Mouse (Mus musculus): ENCODE data around the gene Ccz1. TPM values are rescaled to one million over a fixed set of nuclear protein-coding genes. Genes with fewer than 3 reads are reported as not detected.

Gene Ccz1
- polyA plus RNA-seq, 1 experiment from 2014 or later = 123 TPM

DNA sequence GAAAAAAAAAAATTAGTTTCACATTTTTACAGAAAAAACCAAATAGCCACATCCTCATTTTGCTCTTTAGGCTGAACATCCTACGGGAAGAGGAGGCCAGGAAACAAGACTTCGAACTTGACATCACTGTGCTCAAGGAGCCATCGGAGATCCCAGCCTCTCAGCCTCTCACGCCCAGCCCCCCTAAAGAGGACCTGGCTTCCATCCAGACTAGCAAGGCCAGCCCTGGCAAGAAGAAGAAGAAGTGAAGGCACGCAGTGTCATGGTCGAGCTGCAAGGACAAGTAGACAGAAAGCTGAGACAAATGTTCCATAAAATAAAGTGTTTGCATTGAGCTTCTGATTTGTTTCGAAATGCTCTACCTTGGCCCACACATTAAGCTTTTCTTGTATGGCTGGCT lies 29.3 kb downstream of the Ccz1 start:
- no peak overlapping the region for H3K9ac ChIP-seq (ENCODE audit: low read length)
- peaks cover 13% of the 10 kb centered on the region for H3K36me3 ChIP-seq (ENCODE audit: control insufficient read depth, insufficient read depth, low read length)
- ATAC-seq (ENCODE audit: insufficient read depth, low FRiP score, low TSS enrichment) (no peak), DNase-seq (ENCODE audit: low spot score) (no peak)
- no peak overlapping the region for H3K27ac ChIP-seq (ENCODE audit: low read depth, low read length)
- H3K4me1 ChIP-seq (ENCODE audit: control insufficient read depth, insufficient read depth, low read length) = no peaks in the 10 kb centered on the region
- no peaks in the 10 kb centered on the region for H3K27me3 ChIP-seq (ENCODE audit: control insufficient read depth, insufficient read depth, low read length)
- no peaks in the 10 kb centered on the region for H3K9me3 ChIP-seq (ENCODE audit: control insufficient read depth, low read length)
- H3K4me2 ChIP-seq (ENCODE audit: low read depth) = no peak overlapping the region
- H3K4me3 ChIP-seq (ENCODE audit: low read depth, low read length) = no peak overlapping the region
- 92% methylated on average over 7 of the region's 7 CpGs for WGBS

- Histone ChIP-seq H3K27me3 (ENCODE audit: control insufficient read depth, insufficient read depth, low read length) (no peaks in the 10 kb centered on the region), H3K4me3 (ENCODE audit: low read depth, low read length) (no peak overlapping the region)
Measured at GRCm38 (mm10) chr5:143982361-143982760, 32.3 kb downstream of the Ccz1 start.

DNA sequence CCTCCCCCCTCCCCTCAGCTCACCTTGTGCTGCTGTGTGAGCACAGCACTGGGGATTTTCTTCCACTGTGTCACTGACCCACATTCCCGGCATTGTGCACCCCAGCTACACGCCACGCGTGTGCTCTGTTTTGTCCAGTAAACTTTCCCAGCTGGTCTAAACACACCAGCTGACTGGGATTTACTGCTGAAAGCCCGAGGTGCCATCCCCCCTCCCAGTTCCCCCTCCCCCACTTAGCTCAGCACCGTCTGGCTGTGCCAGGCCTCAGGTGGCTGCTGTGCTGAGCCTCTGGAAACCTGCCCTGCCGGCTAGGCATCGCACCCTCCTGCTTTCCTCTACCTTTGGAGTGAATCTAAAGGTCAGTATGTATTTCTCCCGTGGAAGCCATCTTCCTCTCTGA lies 33.8 kb downstream of the Ccz1 start:
- Histone ChIP-seq H3K4me3 (ENCODE audit: low read depth, low read length) (no peak overlapping the region), H3K4me2 (ENCODE audit: low read depth) (no peak overlapping the region), H3K4me1 (ENCODE audit: control insufficient read depth, insufficient read depth, low read length) (no peaks in the 10 kb centered on the region), H3K9ac (ENCODE audit: low read length) (no peak overlapping the region), H3K27ac (ENCODE audit: low read depth, low read length) (no peak overlapping the region), H3K36me3 (ENCODE audit: control insufficient read depth, insufficient read depth, low read length) (no peaks in the 10 kb centered on the region; the same call in 1 of the 2 replicates), H3K9me3 (ENCODE audit: control insufficient read depth, low read length) (no peaks in the 10 kb centered on the region), H3K27me3 (ENCODE audit: control insufficient read depth, insufficient read depth, low read length) (no peaks in the 10 kb centered on the region)
- ATAC-seq (ENCODE audit: insufficient read depth, low FRiP score, low TSS enrichment) (peak; percentile 27; the same call in 1 of the 2 replicates), DNase-seq (ENCODE audit: low spot score) (no peak)
- 31% methylated on average over 9 of the region's 9 CpGs for WGBS

More at GRCm38 (mm10) chr5:143982361-143982760, 32.3 kb downstream of the Ccz1 start:
- H3K4me1 ChIP-seq (ENCODE audit: control insufficient read depth, insufficient read depth, low read length) = no peaks in the 10 kb centered on the region
- H3K4me2 ChIP-seq (ENCODE audit: low read depth) = no peak overlapping the region
- WGBS = 81% methylated on average over 2 of the region's 2 CpGs
- no peak overlapping the region for H3K9ac ChIP-seq (ENCODE audit: low read length)
- no peak for DNase-seq (ENCODE audit: low spot score)
- peaks cover 6% of the 10 kb centered on the region for H3K36me3 ChIP-seq (ENCODE audit: control insufficient read depth, insufficient read depth, low read length)
- H3K27ac ChIP-seq (ENCODE audit: low read depth, low read length) = no peak overlapping the region
- ATAC-seq (ENCODE audit: insufficient read depth, low FRiP score, low TSS enrichment) = no peak
- H3K9me3 ChIP-seq (ENCODE audit: control insufficient read depth, low read length) = no peaks in the 10 kb centered on the region

DNA sequence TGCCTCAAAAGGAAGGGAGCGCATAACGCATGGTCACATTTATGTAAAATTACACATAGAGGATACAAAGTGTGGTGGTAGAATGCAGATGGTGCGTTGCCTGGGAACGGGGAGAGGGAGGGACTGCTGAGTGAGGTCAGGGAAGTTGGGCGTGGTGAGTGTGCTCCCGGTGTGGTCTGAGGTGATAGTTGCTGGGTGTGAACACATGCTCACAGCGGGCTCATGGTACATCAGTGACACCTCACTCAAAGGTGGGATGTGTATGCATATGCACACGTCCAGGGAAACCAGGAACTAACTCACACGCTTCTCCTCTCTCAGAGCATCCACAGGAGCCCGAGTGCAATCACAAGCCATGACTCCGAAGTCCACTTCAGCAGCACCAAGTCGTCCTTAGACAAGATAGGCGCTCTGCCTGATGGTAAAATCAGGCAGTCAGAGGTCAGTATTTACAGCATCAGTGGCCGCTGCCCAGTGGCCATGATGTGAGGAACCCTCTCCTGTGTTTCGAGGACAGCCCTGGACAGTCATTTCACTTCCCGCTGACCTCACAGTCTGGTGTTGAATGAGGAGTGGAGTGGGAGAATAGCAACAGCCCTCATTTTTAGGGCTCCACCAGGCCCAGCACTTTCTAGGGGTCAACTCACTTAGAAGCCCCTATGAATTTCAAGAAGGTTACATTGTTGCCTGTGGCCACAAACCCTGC lies 37.8 kb downstream of the Ccz1 start:
- Histone ChIP-seq H3K4me2 (ENCODE audit: low read depth) (no peak overlapping the region), H3K27me3 (ENCODE audit: control insufficient read depth, insufficient read depth, low read length) (no peaks in the 10 kb centered on the region), H3K4me1 (ENCODE audit: control insufficient read depth, insufficient read depth, low read length) (no peaks in the 10 kb centered on the region), H3K9me3 (ENCODE audit: control insufficient read depth, low read length) (no peaks in the 10 kb centered on the region), H3K4me3 (ENCODE audit: low read depth, low read length) (no peak overlapping the region), H3K9ac (ENCODE audit: low read length) (no peak overlapping the region), H3K36me3 (ENCODE audit: control insufficient read depth, insufficient read depth, low read length) (no peaks in the 10 kb centered on the region), H3K27ac (ENCODE audit: low read depth, low read length) (no peak overlapping the region)
- DNase-seq (ENCODE audit: low spot score) (no peak), ATAC-seq (ENCODE audit: insufficient read depth, low FRiP score, low TSS enrichment) (no peak)
- WGBS = 76% methylated on average over 16 of the region's 16 CpGs

DNA sequence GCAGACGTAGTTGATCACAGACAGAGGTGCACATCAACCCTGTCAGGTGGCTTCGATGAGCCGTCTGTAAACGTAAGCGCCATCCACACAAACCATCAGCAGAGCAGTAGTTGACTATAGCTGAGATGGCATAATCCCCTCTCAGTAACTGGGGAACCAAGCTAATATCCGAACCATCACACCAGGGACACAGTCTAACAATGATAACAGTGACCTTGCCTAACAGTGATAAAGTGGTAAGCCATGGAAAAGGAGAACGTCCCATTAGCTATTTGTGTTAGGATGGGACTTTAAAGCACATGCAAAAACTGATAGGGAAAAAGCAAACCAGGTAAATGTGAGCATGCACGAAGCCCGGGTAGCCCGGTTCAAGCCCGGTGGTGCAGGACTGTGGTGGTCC lies 38.4 kb downstream of the Ccz1 start:
- DNase-seq (ENCODE audit: low spot score) (no peak), ATAC-seq (ENCODE audit: insufficient read depth, low FRiP score, low TSS enrichment) (no peak)
- Histone ChIP-seq H3K9me3 (ENCODE audit: control insufficient read depth, low read length) (no peaks in the 10 kb centered on the region), H3K27me3 (ENCODE audit: control insufficient read depth, insufficient read depth, low read length) (no peaks in the 10 kb centered on the region), H3K4me3 (ENCODE audit: low read depth, low read length) (no peak overlapping the region), H3K4me1 (ENCODE audit: control insufficient read depth, insufficient read depth, low read length) (no peaks in the 10 kb centered on the region), H3K4me2 (ENCODE audit: low read depth) (no peak overlapping the region), H3K27ac (ENCODE audit: low read depth, low read length) (no peak overlapping the region), H3K9ac (ENCODE audit: low read length) (no peak overlapping the region), H3K36me3 (ENCODE audit: control insufficient read depth, insufficient read depth, low read length) (no peaks in the 10 kb centered on the region)
- 89% methylated on average over 11 of the region's 11 CpGs for WGBS

DNA sequence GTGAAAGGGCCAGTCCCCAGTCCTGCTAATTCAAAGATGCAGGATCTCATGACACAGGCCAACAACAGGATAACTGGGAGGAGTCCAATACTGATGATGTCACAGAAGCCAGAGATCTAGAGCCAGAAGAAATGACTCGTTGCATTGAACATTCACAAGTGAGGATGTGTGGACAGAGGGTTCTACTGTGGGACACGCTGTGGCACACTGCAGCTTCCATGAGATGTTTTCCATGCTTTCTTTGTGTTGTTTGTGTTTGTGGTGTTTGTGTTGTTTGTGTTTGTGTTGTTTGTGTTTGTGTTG lies 39.1 kb downstream of the Ccz1 start:
- no peak for DNase-seq (ENCODE audit: low spot score)
- WGBS = 79% methylated on average over 2 of the region's 2 CpGs
- Histone ChIP-seq H3K9me3 (ENCODE audit: control insufficient read depth, low read length) (no peaks in the 10 kb centered on the region), H3K27ac (ENCODE audit: low read depth, low read length) (no peak overlapping the region), H3K27me3 (ENCODE audit: control insufficient read depth, insufficient read depth, low read length) (no peaks in the 10 kb centered on the region), H3K4me1 (ENCODE audit: control insufficient read depth, insufficient read depth, low read length) (no peaks in the 10 kb centered on the region), H3K4me2 (ENCODE audit: low read depth) (no peak overlapping the region), H3K36me3 (ENCODE audit: control insufficient read depth, insufficient read depth, low read length) (no peaks in the 10 kb centered on the region), H3K9ac (ENCODE audit: low read length) (no peak overlapping the region), H3K4me3 (ENCODE audit: low read depth, low read length) (no peak overlapping the region)
- ATAC-seq (ENCODE audit: insufficient read depth, low FRiP score, low TSS enrichment) = no peak

DNA sequence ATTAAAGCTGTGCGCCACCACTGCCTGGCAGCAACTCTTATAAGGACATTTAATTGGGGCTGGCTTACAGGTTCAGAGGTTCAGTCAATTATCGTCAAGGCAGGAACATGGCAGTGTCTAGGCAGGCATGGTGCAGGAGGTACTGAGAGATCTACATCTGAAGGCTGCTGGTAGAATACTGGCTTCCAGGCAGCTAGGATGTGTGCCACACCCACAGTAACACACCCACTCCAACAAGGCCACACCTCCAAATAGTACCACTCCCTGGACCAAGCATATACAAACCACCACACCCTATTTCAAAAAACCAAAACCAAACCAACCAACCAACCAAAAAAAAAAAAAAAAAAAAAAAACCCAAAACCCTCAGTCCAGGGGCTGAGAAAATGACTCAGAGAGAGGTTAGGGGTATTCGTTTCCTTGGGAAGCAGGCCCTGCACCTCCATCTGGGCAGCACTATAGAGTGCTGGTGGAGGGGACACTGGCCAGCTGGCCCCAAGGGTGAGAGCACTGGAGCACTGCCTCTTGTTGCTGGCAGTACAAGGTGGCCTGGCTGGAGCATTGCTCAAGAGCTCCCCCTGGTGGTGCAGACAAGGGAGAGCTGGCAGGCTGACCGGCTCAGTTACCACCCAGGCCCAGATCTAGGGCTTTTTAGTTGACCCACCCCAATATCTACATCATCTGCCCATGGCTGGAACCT lies 39.6 kb downstream of the Ccz1 start:
- ATAC-seq (ENCODE audit: insufficient read depth, low FRiP score, low TSS enrichment) (peak; percentile 61), DNase-seq (ENCODE audit: low spot score) (peak; percentile 75)
- no peaks in the 10 kb centered on the region for H3K9me3 ChIP-seq (ENCODE audit: control insufficient read depth, low read length)
- H3K27ac ChIP-seq (ENCODE audit: low read depth, low read length) = no peak overlapping the region
- no peaks in the 10 kb centered on the region for H3K27me3 ChIP-seq (ENCODE audit: control insufficient read depth, insufficient read depth, low read length)
- H3K9ac ChIP-seq (ENCODE audit: low read length) = no peak overlapping the region
- no peaks in the 10 kb centered on the region for H3K36me3 ChIP-seq (ENCODE audit: control insufficient read depth, insufficient read depth, low read length)
- H3K4me1 ChIP-seq (ENCODE audit: control insufficient read depth, insufficient read depth, low read length) = no peaks in the 10 kb centered on the region
- no peak overlapping the region for H3K4me3 ChIP-seq (ENCODE audit: low read depth, low read length)
- WGBS = 54% methylated on average over 4 of the region's 4 CpGs
- H3K4me2 ChIP-seq (ENCODE audit: low read depth) = no peak overlapping the region

- WGBS = 70% methylated on average over 3 of the region's 3 CpGs
- ATAC-seq (ENCODE audit: insufficient read depth, low FRiP score, low TSS enrichment) (no peak), DNase-seq (ENCODE audit: low spot score) (no peak)
Measured at GRCm38 (mm10) chr5:143972628-143973027, 42.0 kb downstream of the Ccz1 start.

DNA sequence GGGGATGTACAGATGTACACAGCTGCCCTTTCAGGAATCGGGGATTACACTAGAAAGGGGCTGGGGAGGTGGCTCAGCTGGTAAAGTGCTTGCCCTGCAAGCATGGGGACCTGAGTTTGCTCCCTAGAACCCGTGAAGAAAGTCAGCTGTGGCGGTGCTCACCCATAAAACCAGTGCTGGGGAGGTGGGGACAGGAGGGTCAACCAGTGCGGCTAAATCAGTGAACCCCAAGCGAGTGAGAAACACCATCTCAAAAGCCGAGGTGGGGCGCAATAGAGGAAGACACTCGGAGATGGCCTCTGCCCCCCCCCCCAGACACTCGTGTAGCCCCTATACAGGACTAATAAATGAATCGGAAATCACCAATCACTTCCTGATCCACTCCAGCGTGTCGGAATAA lies 48.0 kb downstream of the Ccz1 start:
- no peak for ATAC-seq (ENCODE audit: insufficient read depth, low FRiP score, low TSS enrichment)
- WGBS = 87% methylated on average over 12 of the region's 12 CpGs

More at GRCm38 (mm10) chr5:143972628-143973027, 42.0 kb downstream of the Ccz1 start:
- no peaks in the 10 kb centered on the region for H3K9me3 ChIP-seq (ENCODE audit: control insufficient read depth, low read length)
- H3K4me3 ChIP-seq (ENCODE audit: low read depth, low read length) = no peak overlapping the region
- H3K9ac ChIP-seq (ENCODE audit: low read length) = no peak overlapping the region
- H3K36me3 ChIP-seq (ENCODE audit: control insufficient read depth, insufficient read depth, low read length) = no peaks in the 10 kb centered on the region
- H3K4me1 ChIP-seq (ENCODE audit: control insufficient read depth, insufficient read depth, low read length) = no peaks in the 10 kb centered on the region
- no peak overlapping the region for H3K27ac ChIP-seq (ENCODE audit: low read depth, low read length)
- H3K27me3 ChIP-seq (ENCODE audit: control insufficient read depth, insufficient read depth, low read length) = no peaks in the 10 kb centered on the region
- H3K4me2 ChIP-seq (ENCODE audit: low read depth) = no peak overlapping the region

More for the DNA sequence above, 48.0 kb downstream of the Ccz1 start:
- Histone ChIP-seq H3K4me3 (ENCODE audit: low read depth, low read length) (no peak overlapping the region), H3K9me3 (ENCODE audit: control insufficient read depth, low read length) (no peaks in the 10 kb centered on the region), H3K27me3 (ENCODE audit: control insufficient read depth, insufficient read depth, low read length) (no peaks in the 10 kb centered on the region), H3K36me3 (ENCODE audit: control insufficient read depth, insufficient read depth, low read length) (no peaks in the 10 kb centered on the region), H3K4me2 (ENCODE audit: low read depth) (no peak overlapping the region), H3K4me1 (ENCODE audit: control insufficient read depth, insufficient read depth, low read length) (no peaks in the 10 kb centered on the region), H3K27ac (ENCODE audit: low read depth, low read length) (no peak overlapping the region), H3K9ac (ENCODE audit: low read length) (no peak overlapping the region)
- no peak for DNase-seq (ENCODE audit: low spot score)

Data from neural tube, embryonic 11.5 days (tissue).